ENCODE assay signal across 10 mouse cellular contexts in genomic region chr3:138781492-138781891, GRCm38 (mm10). TPM values are rescaled to one million over a fixed set of nuclear protein-coding genes. Genes with fewer than 3 reads are reported as not detected.
DNase-seq lines count a peak whose midpoint lies in the region; ATAC-seq lines count a peak whose summit lies in the region.
"Had no signal": no experiment of that assay in that cellular context is flagged by ENCODE, and none has a peak within 500 bp of the region (broad histone marks: within the 10 kb centered on the region; RNA-seq: fewer than 3 reads in every experiment).

No protein-coding gene starts in this region.

- DNase-seq in kidney, postnatal 4 days = peak; percentile 29 to 51
- no peak for DNase-seq in kidney, adult 8-10 months
- no peak for DNase-seq in hindbrain, embryonic 14.5 days (ENCODE audit: low spot score)
- no peak for DNase-seq in midbrain, embryonic 11.5 days (ENCODE audit: low spot score, missing footprints)
- DNase-seq in layer of hippocampus, adult 11-12 months (ENCODE audit: low spot score) = no peak
- DNase-seq: thymus, postnatal 14 days had no signal

- no peaks in the 10 kb centered on the region for H3K27me3 ChIP-seq in forebrain, embryonic 12.5 days
- no peaks in the 10 kb centered on the region for H3K27me3 ChIP-seq in forebrain, embryonic 15.5 days
- no peaks in the 10 kb centered on the region for H3K27me3 ChIP-seq in hindbrain, embryonic 14.5 days (ENCODE audit: control insufficient read depth, insufficient read depth, low read length)
- H3K27me3 ChIP-seq in midbrain, embryonic 11.5 days (ENCODE audit: control insufficient read depth, insufficient read depth, low read length) = no peaks in the 10 kb centered on the region

- H3K9me3 ChIP-seq in forebrain, embryonic 12.5 days = no peaks in the 10 kb centered on the region
- no peaks in the 10 kb centered on the region for H3K9me3 ChIP-seq in forebrain, embryonic 15.5 days
- no peaks in the 10 kb centered on the region for H3K9me3 ChIP-seq in hindbrain, embryonic 14.5 days (ENCODE audit: control insufficient read depth, low read length)
- no peaks in the 10 kb centered on the region for H3K9me3 ChIP-seq in midbrain, embryonic 11.5 days (ENCODE audit: control insufficient read depth, low read length)

- peak; percentile 24; the same call in 1 of the 2 replicates for ATAC-seq in forebrain, embryonic 12.5 days (ENCODE audit: low FRiP score)
- no peak for ATAC-seq in forebrain, embryonic 15.5 days (replicated peaks)
- 0 out of 2 replicates have a peak, but pooled peaks have one; percentile 15 for ATAC-seq in hindbrain, embryonic 14.5 days (ENCODE audit: low FRiP score)
- ATAC-seq in midbrain, embryonic 11.5 days (ENCODE audit: low FRiP score) = peak; percentile 40; the same call in 1 of the 2 replicates
- no peak for ATAC-seq in megakaryocyte, adult 5-6 weeks (ENCODE audit: poor library complexity, severe bottlenecking)

- no peak overlapping the region for H3K9ac ChIP-seq in forebrain, embryonic 12.5 days
- no peak overlapping the region for H3K9ac ChIP-seq in forebrain, embryonic 15.5 days (replicated peaks)
- no peak overlapping the region for H3K9ac ChIP-seq in hindbrain, embryonic 14.5 days
- H3K9ac ChIP-seq in midbrain, embryonic 11.5 days (ENCODE audit: low read length) = no peak overlapping the region

- no peak overlapping the region for H3K4me2 ChIP-seq in forebrain, embryonic 12.5 days
- H3K4me2 ChIP-seq in forebrain, embryonic 15.5 days (replicated peaks) = no peak overlapping the region
- no peak overlapping the region for H3K4me2 ChIP-seq in hindbrain, embryonic 14.5 days (replicated peaks)
- H3K4me2 ChIP-seq in midbrain, embryonic 11.5 days = no peak overlapping the region

- no peak overlapping the region for H3K4me3 ChIP-seq in forebrain, embryonic 12.5 days (replicated peaks)
- no peak overlapping the region for H3K4me3 ChIP-seq in forebrain, embryonic 15.5 days
- H3K4me3 ChIP-seq in hindbrain, embryonic 14.5 days (replicated peaks; ENCODE audit: low read length) = no peak overlapping the region
- no peak overlapping the region for H3K4me3 ChIP-seq in midbrain, embryonic 11.5 days (ENCODE audit: low read depth, low read length)
- H3K4me3 ChIP-seq: left cerebral cortex, adult 2 months had no signal

- peaks cover 54% of the 10 kb centered on the region for H3K4me1 ChIP-seq in forebrain, embryonic 12.5 days
- H3K4me1 ChIP-seq in forebrain, embryonic 15.5 days = peaks cover 59% of the 10 kb centered on the region
- peaks cover 39% of the 10 kb centered on the region for H3K4me1 ChIP-seq in hindbrain, embryonic 14.5 days (replicated peaks; ENCODE audit: control insufficient read depth, insufficient read depth, low read length)
- H3K4me1 ChIP-seq in midbrain, embryonic 11.5 days (ENCODE audit: control insufficient read depth, insufficient read depth, low read length) = peaks cover 12% of the 10 kb centered on the region

- H3K27ac ChIP-seq in forebrain, embryonic 12.5 days = 0 out of 2 replicates have a peak overlapping the region, but pooled peaks have one; percentile 10
- no peak overlapping the region for H3K27ac ChIP-seq in forebrain, embryonic 15.5 days (replicated peaks)
- no peak overlapping the region for H3K27ac ChIP-seq in hindbrain, embryonic 14.5 days
- H3K27ac ChIP-seq in midbrain, embryonic 11.5 days (ENCODE audit: low read depth, low read length) = no peak overlapping the region
- H3K27ac ChIP-seq: left cerebral cortex, adult 2 months had no signal

- WGBS in forebrain, embryonic 12.5 days = 79% methylated on average over 9 of the region's 9 CpGs
- WGBS in forebrain, embryonic 15.5 days = 88% methylated on average over 9 of the region's 9 CpGs
- WGBS in hindbrain, embryonic 14.5 days = 66% methylated on average over 9 of the region's 9 CpGs
- 83% methylated on average over 9 of the region's 9 CpGs for WGBS in midbrain, embryonic 11.5 days

- H3K36me3 ChIP-seq in forebrain, embryonic 12.5 days (replicated peaks) = no peaks in the 10 kb centered on the region
- H3K36me3 ChIP-seq in forebrain, embryonic 15.5 days = no peaks in the 10 kb centered on the region
- H3K36me3 ChIP-seq in hindbrain, embryonic 14.5 days (replicated peaks; ENCODE audit: control insufficient read depth, insufficient read depth) = no peaks in the 10 kb centered on the region
- no peaks in the 10 kb centered on the region for H3K36me3 ChIP-seq in midbrain, embryonic 11.5 days (ENCODE audit: control insufficient read depth, insufficient read depth, low read length)

RNA-seq across cellular contexts. Expression of gene Tspan5, which starts 39.5 kb away (rescaled TPM):
- 61.5 and 62.4 TPM in 2 replicates for polyA plus RNA-seq in forebrain, embryonic 12.5 days (2016; fragmentation: Nextera tagmentation; extraction: Ambion mirVana)
- 89.1 and 104 TPM in 2 replicates for polyA plus RNA-seq in forebrain, embryonic 15.5 days (2015; fragmentation: Nextera tagmentation; extraction: Ambion mirVana)
- 115 and 130 TPM in 2 replicates for polyA plus RNA-seq in hindbrain, embryonic 14.5 days (2014; fragmentation: Nextera tagmentation; extraction: Ambion mirVana)
- 46.6 and 48.6 TPM in 2 replicates for polyA plus RNA-seq in midbrain, embryonic 11.5 days (2014; fragmentation: Nextera tagmentation; extraction: Ambion mirVana)
- total RNA-seq in megakaryocyte, adult 5-6 weeks (2015) = 24.4 TPM in 2 replicates
- total RNA-seq in megakaryocyte, adult 5-6 weeks (2017) = 30.8 and 39.0 TPM in 2 replicates

Comparison
In these comparisons a context has a peak if more than half of its experiments do, and no peak if none do; other contexts are left out.
1. ATAC-seq: peak in forebrain, embryonic 12.5 days (single experiment), hindbrain, embryonic 14.5 days (single experiment) and midbrain, embryonic 11.5 days (single experiment); none in forebrain, embryonic 15.5 days (single experiment) and megakaryocyte, adult 5-6 weeks (single experiment).
2. DNase-seq: peak in kidney, postnatal 4 days (2 of 2); none in kidney, adult 8-10 months (0 of 2), hindbrain, embryonic 14.5 days (single experiment), midbrain, embryonic 11.5 days (single experiment) and layer of hippocampus, adult 11-12 months (single experiment).